Mouse (Mus musculus): ENCODE results near the gene Bcl9. TPM values are rescaled to one million over a fixed set of nuclear protein-coding genes. Genes with fewer than 3 reads are reported as not detected.

Gene Bcl9
- total and polyA plus RNA-seq, 3 experiments = 1.1 to 13.5 (median 3.3) TPM

- TF ChIP-seq MAZ (IDR thresholded peaks at IDR 0.05; ENCODE audit: low read depth, low read length) (no peak), KAT2A (IDR thresholded peaks at IDR 0.05; ENCODE audit: insufficient replicate concordance, low read length) (no peak), ELF1 (IDR thresholded peaks at IDR 0.05; ENCODE audit: low read depth, low read length) (peak; percentile 86), E2F4 (IDR thresholded peaks at IDR 0.05; ENCODE audit: insufficient replicate concordance, low read depth, low read length) (no peak), NRF1 (IDR thresholded peaks at IDR 0.05; ENCODE audit: low read depth, low read length) (0 out of 2 replicates have a peak, but pooled peaks have one; percentile 31), MAFK (IDR thresholded peaks at IDR 0.05; ENCODE audit: insufficient replicate concordance, low read length) (peak; percentile 67; the same call in 1 of the 2 replicates), RAD21 (IDR thresholded peaks at IDR 0.05; ENCODE audit: low read depth, low read length) (no peak)
Measured at GRCm38 (mm10) chr3:97232328-97232727, 65.4 kb downstream of the Bcl9 start (continued).

- no peak for TF ChIP-seq JUN (IDR thresholded peaks at IDR 0.05; ENCODE audit: insufficient read depth, low read depth, low read length)
- no peak for TF ChIP-seq PAX5 (IDR thresholded peaks at IDR 0.05; ENCODE audit: low read length)
- TF ChIP-seq SMC3 (IDR thresholded peaks at IDR 0.05; ENCODE audit: low read depth, low read length) = no peak
- no peak for TF ChIP-seq ZNF384 (IDR thresholded peaks at IDR 0.05; ENCODE audit: low read depth, low read length)
- no peak for TF ChIP-seq MEF2A (IDR thresholded peaks at IDR 0.05; ENCODE audit: borderline replicate concordance, low read depth, low read length)
- TF ChIP-seq CHD2 (IDR thresholded peaks at IDR 0.05; ENCODE audit: low read length) = no peak
- TF ChIP-seq NRF1 (IDR thresholded peaks at IDR 0.05; ENCODE audit: low read depth, low read length) = no peak
- no peak for TF ChIP-seq ZMIZ1 (IDR thresholded peaks at IDR 0.05; ENCODE audit: low read depth, low read length)
- no peak for TF ChIP-seq KAT2A (IDR thresholded peaks at IDR 0.05; ENCODE audit: insufficient replicate concordance, low read length)
- TF ChIP-seq RAD21 (IDR thresholded peaks at IDR 0.05; ENCODE audit: low read depth, low read length) = no peak
- no peak for TF ChIP-seq MYC (IDR thresholded peaks at IDR 0.05; ENCODE audit: low read depth, low read length)
- TF ChIP-seq HCFC1 (IDR thresholded peaks at IDR 0.05; ENCODE audit: low read depth, low read length) = no peak
- no peak for TF ChIP-seq NELFE (IDR thresholded peaks at IDR 0.05; ENCODE audit: low read depth, low read length)
- no peak for TF ChIP-seq MXI1 (IDR thresholded peaks at IDR 0.05; ENCODE audit: low read depth, low read length)
- no peak for TF ChIP-seq EP300 (IDR thresholded peaks at IDR 0.05; ENCODE audit: low read length)
- H3K9me3 ChIP-seq (replicated peaks; ENCODE audit: low read length) = no peaks in the 10 kb centered on the region
- dilution Hi-C loops (cut with MboI; ENCODE audit: extremely low pct_ligation_motif_present, extremely low pct_unique_long_range_greater_than_20kb, low sequenced_read_pairs) = no loop called here
- peak overlapping the region in 1 of 3 experiments; percentile 12 for H3K4me3 ChIP-seq (replicated peaks in 1 of 3; ENCODE audit: low read depth in 2 of 3, low read length in 2 of 3, poor library complexity in 1 of 3)
- H3K27ac ChIP-seq (ENCODE audit: insufficient read depth, low read depth) = no peak overlapping the region
- no peak for DNase-seq (ENCODE audit: extremely low read depth)
- H3K79me2 ChIP-seq (replicated peaks; ENCODE audit: control insufficient read depth, extremely low read depth, insufficient read depth, poor library complexity, severe bottlenecking) = no peaks in the 10 kb centered on the region
- H3K36me3 ChIP-seq (replicated peaks in 1 of 2; ENCODE audit: control insufficient read depth in 1 of 2, insufficient read depth in 1 of 2, low read length in 1 of 2) = no peaks in the 10 kb centered on the region
- no peak overlapping the region for H3K9ac ChIP-seq (ENCODE audit: insufficient read depth, low read depth)
- no peaks in the 10 kb centered on the region for H3K27me3 ChIP-seq (replicated peaks)
- in situ Hi-C loops (cut with MboI; ENCODE audit: low pct_ligation_motif_present, low pct_unique_long_range_greater_than_20kb, low sequenced_read_pairs) = no loop called here
- H3K4me2 ChIP-seq (ENCODE audit: insufficient read depth, low read depth, poor library complexity, severe bottlenecking) = peak overlapping the region; percentile 41
- H3K4me1 ChIP-seq (ENCODE audit: control insufficient read depth in 1 of 2, insufficient read depth in 2 of 2) = peaks cover 11 to 35% of the 10 kb centered on the region in 2 experiments
Measured at GRCm38 (mm10) chr3:97231857-97232256, 65.9 kb downstream of the Bcl9 start.

All from CH12.LX (cell line).